Mouse (Mus musculus) MEL (cell line): ENCODE results near the gene Brcc3. TPM values are rescaled to one million over a fixed set of nuclear protein-coding genes. Genes with fewer than 3 reads are reported as not detected.
A peak's percentile ranks its signal among the peaks of the same experiment; 100 is the strongest.

Experiments used
- DNase-seq: peaks from one replicate; pipeline ENCODE4 v3.0.0; 2011; ENCODE audit warnings: low read depth, low spot score
- H3K27ac ChIP-seq: 2 replicates; pipeline ENCODE4 v1.5.1; 2012; ENCODE audit warnings: low read depth, mild to moderate bottlenecking, control low read depth, low read length, moderate library complexity; ENCODE audit not compliant: control insufficient read depth
- H3K27me3 ChIP-seq, 2 experiments: fragments of 150-350 bp in 1 of 2; sonication (generic) in 1 of 2; 2 replicates each; pipeline ENCODE4 v1.6.1; 2012; ENCODE audit warnings: low read length in 2 of 2, mild to moderate bottlenecking in 2 of 2, improper control_type of control experiment in 1 of 2, moderate library complexity in 1 of 2; ENCODE audit not compliant: insufficient read depth in 2 of 2, control insufficient read depth in 1 of 2
- H3K36me3 ChIP-seq, 2 experiments: 2 replicates each; pipeline ENCODE4 v1.6.1; 2012 to 2014; ENCODE audit warnings: low read length in 2 of 2, improper control_type of control experiment in 1 of 2, inconsistent platforms in 1 of 2, mild to moderate bottlenecking in 1 of 2; ENCODE audit not compliant: insufficient read depth in 2 of 2, control insufficient read depth in 1 of 2
- H3K4me1 ChIP-seq, 2 experiments: fragments of 150-350 bp in 1 of 2; sonication (generic) in 1 of 2; 2 replicates each; pipeline ENCODE4 v1.6.1; 2012; ENCODE audit warnings: low read length in 2 of 2, improper control_type of control experiment in 1 of 2, mild to moderate bottlenecking in 1 of 2; ENCODE audit not compliant: insufficient read depth in 2 of 2, control insufficient read depth in 1 of 2
- H3K4me3 ChIP-seq, 2 experiments: fragments of 150-350 bp in 1 of 2; sonication (generic) in 1 of 2; 2 replicates each; pipeline ENCODE4 v1.5.1; 2012; ENCODE audit warnings: low read depth in 2 of 2, low read length in 2 of 2, mild to moderate bottlenecking in 2 of 2, moderate library complexity in 2 of 2, control low read depth in 1 of 2, improper control_type of control experiment in 1 of 2; ENCODE audit not compliant: control insufficient read depth in 1 of 2, insufficient read depth in 1 of 2
- H3K79me2 ChIP-seq: 2 replicates; pipeline ENCODE4 v1.6.1; 2012; ENCODE audit warnings: mild to moderate bottlenecking, low read length, moderate library complexity; ENCODE audit not compliant: control insufficient read depth, poor library complexity, insufficient read depth
- H3K9ac ChIP-seq: 2 replicates; pipeline ENCODE4 v1.6.1; 2012; ENCODE audit warnings: low read depth, mild to moderate bottlenecking, control low read depth, low read length, moderate library complexity; ENCODE audit not compliant: control insufficient read depth, poor library complexity, severe bottlenecking
- H3K9me3 ChIP-seq: fragments of 150-350 bp; sonication (generic); replicated peaks from 2 replicates; pipeline ENCODE4 v1.6.1; 2012; ENCODE audit warnings: mild to moderate bottlenecking, low read length, improper control_type of control experiment, moderate library complexity; ENCODE audit not compliant: insufficient read depth
- BHLHE40 ChIP-seq: IDR thresholded peaks from 2 replicates; pipeline ENCODE4 v1.6.1; 2012; ENCODE audit warnings: low read depth, mild to moderate bottlenecking, inconsistent platforms, low read length, improper control_type of control experiment, borderline replicate concordance
- CHD1 ChIP-seq: IDR thresholded peaks from 2 replicates; pipeline ENCODE4 v1.6.1; 2012; ENCODE audit warnings: low read depth, mild to moderate bottlenecking, inconsistent platforms, low read length, improper control_type of control experiment
- CHD2 ChIP-seq: IDR thresholded peaks from 2 replicates; pipeline ENCODE4 v1.6.1; 2011; ENCODE audit warnings: low read length, improper control_type of control experiment
- CTCF ChIP-seq, 3 experiments: IDR thresholded peaks in 2 of 3; conservative IDR thresholded peaks in 1 of 3; 2 replicates each; pipeline ENCODE4 v1.5.1; 2011 to 2012; ENCODE audit warnings: low read length in 3 of 3, low read depth in 2 of 3, mild to moderate bottlenecking in 2 of 3, improper control_type of control experiment in 1 of 3, inconsistent platforms in 1 of 3, mixed read lengths in 1 of 3, moderate library complexity in 1 of 3; ENCODE audit not compliant: control insufficient read depth in 1 of 3, insufficient read depth in 1 of 3, poor library complexity in 1 of 3, severe bottlenecking in 1 of 3
- E2F4 ChIP-seq: IDR thresholded peaks from 2 replicates; pipeline ENCODE4 v1.6.1; 2011; ENCODE audit warnings: low read depth, low read length, improper control_type of control experiment, borderline replicate concordance
- ELF1 ChIP-seq: IDR thresholded peaks from 2 replicates; pipeline ENCODE4 v1.6.1; 2014; ENCODE audit warnings: low read depth, mild to moderate bottlenecking, inconsistent platforms, low read length, improper control_type of control experiment, moderate library complexity
- EP300 ChIP-seq, 2 experiments: IDR thresholded peaks; 2 replicates each; pipeline ENCODE4 v1.6.1; 2011; ENCODE audit warnings: improper control_type of control experiment in 2 of 2, low read length in 2 of 2, low read depth in 1 of 2, mild to moderate bottlenecking in 1 of 2
- ETS1 ChIP-seq: IDR thresholded peaks from 2 replicates; pipeline ENCODE4 v1.6.1; 2012; ENCODE audit warnings: low read depth, mild to moderate bottlenecking, inconsistent platforms, low read length, improper control_type of control experiment, moderate library complexity
- GABPA ChIP-seq: IDR thresholded peaks from 2 replicates; pipeline ENCODE4 v1.6.1; 2012; ENCODE audit warnings: low read depth, mild to moderate bottlenecking, inconsistent platforms, low read length, improper control_type of control experiment, moderate library complexity
- HCFC1 ChIP-seq: IDR thresholded peaks from 2 replicates; pipeline ENCODE4 v1.6.1; 2012; ENCODE audit warnings: low read depth, mild to moderate bottlenecking, inconsistent platforms, low read length, improper control_type of control experiment, moderate library complexity
- JUND ChIP-seq: IDR thresholded peaks from 2 replicates; pipeline ENCODE4 v1.6.1; 2011; ENCODE audit warnings: low read depth, mild to moderate bottlenecking, improper control_type of control experiment, low read length
- KAT2A ChIP-seq: conservative IDR thresholded peaks from 2 replicates; pipeline ENCODE4 v1.6.1; 2012; ENCODE audit warnings: low read depth, low read length, improper control_type of control experiment, inconsistent platforms
- MAFK ChIP-seq: IDR thresholded peaks from 2 replicates; pipeline ENCODE4 v1.6.1; 2011; ENCODE audit warnings: low read depth, mild to moderate bottlenecking, low read length, improper control_type of control experiment, borderline replicate concordance
- MAX ChIP-seq: IDR thresholded peaks from 2 replicates; pipeline ENCODE4 v1.6.1; 2011; ENCODE audit warnings: low read length, improper control_type of control experiment
- MAZ ChIP-seq: IDR thresholded peaks from 2 replicates; pipeline ENCODE4 v1.6.1; 2012; ENCODE audit warnings: low read depth, mild to moderate bottlenecking, inconsistent platforms, low read length, improper control_type of control experiment
- MEF2A ChIP-seq: IDR thresholded peaks from 2 replicates; pipeline ENCODE4 v1.6.1; 2014; ENCODE audit warnings: low read depth, mild to moderate bottlenecking, inconsistent platforms, low read length, improper control_type of control experiment; ENCODE audit not compliant: poor library complexity, insufficient replicate concordance, severe bottlenecking; ENCODE audit errors: extremely low read depth
- MXI1 ChIP-seq: IDR thresholded peaks from 2 replicates; pipeline ENCODE4 v1.6.1; 2011; ENCODE audit warnings: mild to moderate bottlenecking, low read depth, low read length, improper control_type of control experiment
- MYC ChIP-seq: IDR thresholded peaks from 2 replicates; pipeline ENCODE4 v1.6.1; 2011; ENCODE audit warnings: low read depth, mild to moderate bottlenecking, low read length, improper control_type of control experiment, moderate library complexity
- NELFE ChIP-seq: IDR thresholded peaks from 2 replicates; pipeline ENCODE4 v1.6.1; 2011; ENCODE audit warnings: low read depth, low read length, improper control_type of control experiment
- POLR2A ChIP-seq, 2 experiments: IDR thresholded peaks; 2 replicates each; pipeline ENCODE4 v1.6.1; 2011 to 2012; ENCODE audit warnings: low read length in 2 of 2, mild to moderate bottlenecking in 2 of 2, control low read depth in 1 of 2, improper control_type of control experiment in 1 of 2, low read depth in 1 of 2, moderate library complexity in 1 of 2; ENCODE audit not compliant: control insufficient read depth in 1 of 2, insufficient read depth in 1 of 2, poor library complexity in 1 of 2
- POLR2AphosphoS2 ChIP-seq: IDR thresholded peaks from 2 replicates; pipeline ENCODE4 v1.6.1; 2011; ENCODE audit warnings: low read length, improper control_type of control experiment
- POLR2AphosphoS5 ChIP-seq: IDR thresholded peaks from 2 replicates; pipeline ENCODE4 v1.6.1; 2012; ENCODE audit warnings: low read depth, borderline replicate concordance, mild to moderate bottlenecking, inconsistent platforms, low read length, moderate library complexity, mixed read lengths
- RAD21 ChIP-seq: IDR thresholded peaks from 2 replicates; pipeline ENCODE4 v1.6.1; 2011; ENCODE audit warnings: mild to moderate bottlenecking, low read depth, low read length, improper control_type of control experiment
- RCOR1 ChIP-seq: IDR thresholded peaks from 2 replicates; pipeline ENCODE4 v1.6.1; 2012; ENCODE audit warnings: low read depth, mild to moderate bottlenecking, inconsistent platforms, low read length, improper control_type of control experiment
- SIN3A ChIP-seq: IDR thresholded peaks from 2 replicates; pipeline ENCODE4 v1.6.1; 2012; ENCODE audit warnings: low read length, improper control_type of control experiment, inconsistent platforms
- SMC3 ChIP-seq: IDR thresholded peaks from 2 replicates; pipeline ENCODE4 v1.6.1; 2011; ENCODE audit warnings: low read depth, low read length, improper control_type of control experiment
- TAL1 ChIP-seq: IDR thresholded peaks from 2 replicates; pipeline ENCODE4 v1.6.1; 2012; ENCODE audit warnings: mild to moderate bottlenecking, inconsistent platforms, low read length, moderate library complexity, mixed read lengths
- TBP ChIP-seq: IDR thresholded peaks from 2 replicates; pipeline ENCODE4 v1.8.0; 2011; ENCODE audit warnings: low read depth, low read length, improper control_type of control experiment
- TCF12 ChIP-seq: IDR thresholded peaks from 2 replicates; pipeline ENCODE4 v1.6.1; 2014; ENCODE audit warnings: low read depth, mild to moderate bottlenecking, inconsistent platforms, low read length, improper control_type of control experiment, moderate library complexity
- UBTF ChIP-seq: IDR thresholded peaks from 2 replicates; pipeline ENCODE4 v1.6.1; 2012; ENCODE audit warnings: low read depth, mild to moderate bottlenecking, inconsistent platforms, low read length, improper control_type of control experiment, moderate library complexity, borderline replicate concordance; ENCODE audit not compliant: insufficient read depth
- USF2 ChIP-seq, 2 experiments: IDR thresholded peaks; 2 replicates each; pipeline ENCODE4 v1.6.1; 2011 to 2012; ENCODE audit warnings: improper control_type of control experiment in 2 of 2, low read length in 2 of 2, borderline replicate concordance in 1 of 2, inconsistent platforms in 1 of 2, low read depth in 1 of 2, mild to moderate bottlenecking in 1 of 2; ENCODE audit not compliant: insufficient read depth in 1 of 2
- ZKSCAN1 ChIP-seq: IDR thresholded peaks from 2 replicates; pipeline ENCODE4 v1.6.1; 2012; ENCODE audit warnings: low read depth, mild to moderate bottlenecking, inconsistent platforms, low read length, improper control_type of control experiment, moderate library complexity
- ZMIZ1 ChIP-seq: IDR thresholded peaks from 2 replicates; pipeline ENCODE4 v1.6.1; 2012; ENCODE audit warnings: low read depth, mild to moderate bottlenecking, inconsistent platforms, low read length, improper control_type of control experiment, moderate library complexity
- ZNF384 ChIP-seq: IDR thresholded peaks from 2 replicates; pipeline ENCODE4 v1.6.1; 2012; ENCODE audit warnings: low read depth, mild to moderate bottlenecking, inconsistent platforms, low read length, improper control_type of control experiment
- polyA plus RNA-seq, 2 experiments: library from polyadenylated mRNA; stranded (reverse) in 1 of 2; unstranded in 1 of 2; fragments of >175 nt in 1 of 2; fragments of >200 nt in 1 of 2; gene quantifications; 2 replicates each; pipeline versions ENCODE4 v1.2.1 to v1.2.4; 2012; ENCODE audit warnings: low replicate concordance in 2 of 2, low read depth in 1 of 2; ENCODE audit not compliant: insufficient read length in 2 of 2, insufficient read depth in 1 of 2, missing spikeins in 1 of 2
- total RNA-seq: library from RNA; depleted of rRNA; stranded (reverse); fragments of 300-350 nt; gene quantifications from 2 replicates; pipeline ENCODE4 v1.2.3, GENCODE M21; 2012; rRNA removed

Gene Brcc3
- total RNA-seq (18.4 and 18.6 TPM in 2 replicates), polyA plus RNA-seq (10 to 100 TPM in 1 of 2 experiments, not detected in 1; 51.7 TPM)

DNA sequence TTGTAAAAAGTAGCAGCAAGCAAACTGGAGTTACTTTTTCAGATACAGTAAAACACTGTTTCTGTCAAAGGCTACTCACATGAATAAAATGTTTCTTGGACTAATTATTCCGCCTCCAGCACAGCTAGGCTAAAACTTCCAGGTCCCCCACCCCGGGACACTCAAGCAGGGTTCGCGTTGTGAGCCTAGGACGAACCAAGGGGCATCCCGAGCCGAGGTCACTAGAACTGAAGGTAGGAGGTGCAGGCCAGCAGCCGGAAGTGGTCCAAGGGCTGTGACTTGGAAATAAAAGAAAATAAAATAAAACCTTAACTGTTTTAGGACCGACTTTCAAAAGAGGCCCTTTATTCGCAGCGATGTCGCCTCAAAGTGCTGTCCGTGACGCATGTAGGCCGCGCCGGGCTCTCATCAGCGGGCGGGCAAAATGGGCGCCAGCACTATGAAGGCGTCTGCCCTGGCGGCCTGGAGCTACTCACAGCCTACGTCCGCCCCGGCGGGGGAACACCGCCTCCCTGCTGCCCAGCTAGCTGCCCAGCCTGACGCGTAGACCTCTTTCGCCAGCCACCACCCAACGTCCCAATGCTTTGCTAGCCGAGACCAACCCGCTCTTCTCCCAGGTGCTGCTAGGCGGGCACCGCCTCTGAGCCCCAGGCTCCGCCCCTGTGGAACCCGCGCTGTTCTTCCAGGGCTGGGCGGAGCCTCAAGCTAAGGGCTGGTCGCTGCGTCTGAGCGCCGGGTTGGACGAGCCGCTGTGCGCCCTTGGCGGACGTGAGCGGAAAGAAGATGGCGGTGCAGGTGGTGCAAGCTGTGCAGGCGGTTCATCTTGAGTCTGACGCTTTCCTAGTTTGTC lies at the start of gene Brcc3, which contains the start of the genes Cmc4 and Mtcp1:
Gene Brcc3, plus strand, starts transcription at position 693 of the 850 bp plus-strand sequence.
Gene Cmc4, minus strand, starts transcription at position 649 of the 850 bp plus-strand sequence.
Gene Mtcp1, minus strand, starts transcription at position 653 of the 850 bp plus-strand sequence.
- Histone ChIP-seq H3K4me3 (peak within 1 kb of the TSS; percentile 95 to 96), H3K9me3 (no peaks in the 10 kb centered on the region), H3K9ac (peak within 1 kb of the TSS; percentile 84), H3K27me3 (no peaks in the 10 kb centered on the region), H3K4me1 (peaks cover 0 to 3% of the 10 kb centered on the region in 2 experiments; a peak in 2 of 4 replicates), H3K36me3 (peaks cover 3 to 10% of the 10 kb centered on the region in 2 experiments), H3K79me2 (peaks cover 9% of the 10 kb centered on the region), H3K27ac (peak within 1 kb of the TSS; percentile 83)
- DNase-seq = peak; percentile 91
- TF ChIP-seq CHD1 = no peak
- peak; percentile 80 for TF ChIP-seq NELFE
- TF ChIP-seq MYC = no peak
- TF ChIP-seq EP300 (IDR thresholded peaks at IDR 0.05; ENCODE audit: low read depth in 1 of 2, low read length in 2 of 2) = no peak
- TF ChIP-seq TCF12 = peak; percentile 19; the same call in 1 of the 2 replicates
- TF ChIP-seq BHLHE40 = no peak
- no peak for TF ChIP-seq POLR2AphosphoS5
- TF ChIP-seq MAX = no peak
- no peak for TF ChIP-seq RCOR1
- peak; percentile 86; the same call in 1 of the 2 replicates for TF ChIP-seq POLR2AphosphoS2
- peak; percentile 53; the same call in 1 of the 2 replicates for TF ChIP-seq SIN3A
- no peak for TF ChIP-seq MAFK
- no peak; the same call in 1 of the 2 replicates for TF ChIP-seq KAT2A
- no peak for TF ChIP-seq ELF1
- no peak for TF ChIP-seq USF2 (IDR thresholded peaks at IDR 0.05; ENCODE audit: borderline replicate concordance in 1 of 2, insufficient read depth in 1 of 2, low read depth in 1 of 2, low read length in 2 of 2)
- TF ChIP-seq UBTF = no peak
- 0 out of 2 replicates have a peak, but pooled peaks have one; percentile 37 for TF ChIP-seq E2F4
- TF ChIP-seq ZKSCAN1 = no peak
- peak; percentile 56 to 89 for TF ChIP-seq POLR2A (IDR thresholded peaks at IDR 0.05; ENCODE audit: control insufficient read depth in 1 of 2, insufficient read depth in 1 of 2, low read depth in 1 of 2, low read length in 2 of 2, poor library complexity in 1 of 2)
- TF ChIP-seq TAL1 = no peak
- TF ChIP-seq CTCF (IDR thresholded peaks at IDR 0.05 in 2 of 3, conservative IDR thresholded peaks at IDR 0.05 in 1 of 3; ENCODE audit: control insufficient read depth in 1 of 3, insufficient read depth in 1 of 3, low read depth in 2 of 3, low read length in 3 of 3, poor library complexity in 1 of 3, severe bottlenecking in 1 of 3) = no peak
- peak; percentile 50 for TF ChIP-seq MXI1
- no peak for TF ChIP-seq ZNF384
- TF ChIP-seq HCFC1 = peak; percentile 75
- 0 out of 2 replicates have a peak, but pooled peaks have one; percentile 15 for TF ChIP-seq ETS1
- no peak for TF ChIP-seq SMC3
- TF ChIP-seq TBP = peak; percentile 46; the same call in 1 of the 2 replicates
- no peak for TF ChIP-seq MEF2A
- TF ChIP-seq MAZ = 0 out of 2 replicates have a peak, but pooled peaks have one; percentile 22
- no peak for TF ChIP-seq GABPA
- no peak for TF ChIP-seq JUND
- no peak for TF ChIP-seq RAD21
- TF ChIP-seq ZMIZ1 = peak; percentile 58; the same call in 1 of the 2 replicates
- TF ChIP-seq CHD2 = no peak
